Mouse (Mus musculus) G1E (cell line): ENCODE measurements at regions not wholly inside any gene's neighbourhood (a gene's known extent, or its start where the extent isn't known, plus 50 kb on each side); places are given as distances from the start of the nearest gene placed in this dataset.

Experiments
- ATAC-seq: 2 replicates; pipeline ENCODE4 v1.8.0; 2016; ENCODE audit warnings: mild to moderate bottlenecking; ENCODE audit not compliant: insufficient number of reproducible peaks, poor library complexity, low FRiP score, severe bottlenecking; ENCODE audit errors: extremely low read depth
- DNase-seq: peaks from one replicate; pipeline ENCODE4 v3.0.0; 2012; ENCODE audit warnings: low spot score
- H3K27me3 ChIP-seq: 2 replicates; pipeline ENCODE4 v1.6.1; 2012; ENCODE audit warnings: mild to moderate bottlenecking, low read length, inconsistent platforms; ENCODE audit not compliant: insufficient read depth
- H3K36me3 ChIP-seq: replicated peaks from 2 replicates; pipeline ENCODE3; 2012; ENCODE audit warnings: mild to moderate bottlenecking, inconsistent platforms
- H3K4me1 ChIP-seq: 2 replicates; pipeline ENCODE4 v1.6.1; 2012; ENCODE audit warnings: low read depth, low read length, inconsistent platforms, mixed read lengths; ENCODE audit not compliant: insufficient read depth
- H3K4me3 ChIP-seq: 2 replicates; pipeline ENCODE4 v1.5.1; 2012; ENCODE audit warnings: low read depth, mild to moderate bottlenecking, inconsistent platforms, low read length, moderate library complexity, mixed read lengths
- H3K9me3 ChIP-seq: replicated peaks from 2 replicates; pipeline ENCODE4 v1.6.1; 2012; ENCODE audit warnings: inconsistent platforms
- CTCF ChIP-seq: IDR thresholded peaks from 2 replicates; pipeline ENCODE4 v1.5.1; 2012; ENCODE audit warnings: low read depth, low read length, inconsistent platforms, mixed read lengths
- GATA1 ChIP-seq: IDR thresholded peaks from 2 replicates; pipeline ENCODE4 v1.6.1; 2012; ENCODE audit warnings: borderline replicate concordance, low read length, inconsistent platforms, mixed read lengths
- GATA2 ChIP-seq: IDR thresholded peaks from 2 replicates; pipeline ENCODE4 v1.6.1; 2012; ENCODE audit warnings: low read depth, low read length, inconsistent platforms, borderline replicate concordance
- POLR2AphosphoS5 ChIP-seq: IDR thresholded peaks from 2 replicates; pipeline ENCODE4 v1.6.1; 2012; ENCODE audit warnings: low read depth, low read length, inconsistent platforms; ENCODE audit not compliant: insufficient replicate concordance
- TAL1 ChIP-seq: conservative IDR thresholded peaks from 2 replicates; pipeline ENCODE4 v1.6.1; 2012; ENCODE audit warnings: low read depth, low read length, inconsistent platforms, mixed read lengths

DNA sequence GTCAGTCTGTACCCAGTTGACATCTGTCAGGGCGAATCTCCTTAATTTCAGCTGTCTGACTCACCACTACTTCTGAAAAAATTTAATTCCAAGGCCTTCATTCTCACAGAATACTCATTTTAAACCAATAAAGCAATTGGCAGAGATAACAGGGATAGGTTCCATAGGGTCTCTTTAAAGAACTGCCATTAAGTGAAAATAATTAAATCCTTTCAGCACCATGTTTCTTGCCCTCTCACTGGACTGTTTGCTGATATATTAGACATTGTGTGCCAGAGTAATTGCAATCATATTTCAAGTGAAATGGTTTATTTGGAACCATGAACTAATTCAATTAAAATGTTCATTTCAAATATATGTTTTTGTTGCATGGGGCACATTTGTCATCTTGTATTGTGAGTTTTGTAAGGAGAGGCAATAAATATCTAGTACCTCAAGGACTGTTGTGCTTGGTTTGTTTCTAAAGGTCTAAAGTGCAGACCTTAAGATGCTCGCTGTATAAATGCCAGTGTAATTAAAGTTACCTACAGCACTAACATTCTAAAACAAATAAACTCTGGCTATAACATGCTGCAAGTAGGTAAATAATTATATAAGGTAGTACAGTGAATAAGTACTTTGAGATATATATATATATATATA is 688.4 kb downstream of the Slitrk1 start:
- Histone ChIP-seq H3K36me3 (no peaks in the 10 kb centered on the region), H3K4me1 (no peaks in the 10 kb centered on the region), H3K27me3 (no peaks in the 10 kb centered on the region), H3K4me3 (no peak overlapping the region), H3K9me3 (0 out of 2 replicates have a peak, but pooled peaks cover 2% of the 10 kb centered on the region)
- no peak for DNase-seq
- no peak for ATAC-seq
- no peak for TF ChIP-seq GATA2
- TF ChIP-seq TAL1: no peak
- TF ChIP-seq POLR2AphosphoS5: no peak
- no peak for TF ChIP-seq GATA1
- TF ChIP-seq CTCF: no peak

DNA sequence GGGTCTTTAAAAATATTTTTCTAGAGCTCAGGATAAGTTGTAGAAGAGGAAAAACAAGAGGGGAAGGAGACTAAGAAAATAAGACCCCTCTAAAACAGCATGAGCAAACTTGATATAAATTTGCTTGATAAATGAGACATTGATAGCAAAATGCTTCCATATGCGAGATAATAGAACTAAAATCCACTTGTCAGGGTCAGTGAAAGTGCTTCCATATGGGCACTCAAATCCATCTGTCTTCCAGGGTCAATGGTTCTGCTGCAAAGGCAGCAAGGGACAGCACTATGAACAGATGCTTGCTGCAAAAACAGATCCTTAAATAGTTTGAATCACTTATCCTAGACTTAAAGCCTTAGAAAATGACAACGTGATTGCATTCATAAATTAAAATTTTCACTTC is 704.7 kb downstream of the Slitrk1 start:
- ATAC-seq: no peak
- Histone ChIP-seq H3K27me3 (no peaks in the 10 kb centered on the region), H3K4me1 (no peaks in the 10 kb centered on the region), H3K4me3 (no peak overlapping the region), H3K36me3 (no peaks in the 10 kb centered on the region), H3K9me3 (peaks cover 13% of the 10 kb centered on the region)
- TF ChIP-seq GATA1 (no peak), TAL1 (no peak), CTCF (no peak), GATA2 (no peak), POLR2AphosphoS5 (no peak)
- no peak for DNase-seq

DNA sequence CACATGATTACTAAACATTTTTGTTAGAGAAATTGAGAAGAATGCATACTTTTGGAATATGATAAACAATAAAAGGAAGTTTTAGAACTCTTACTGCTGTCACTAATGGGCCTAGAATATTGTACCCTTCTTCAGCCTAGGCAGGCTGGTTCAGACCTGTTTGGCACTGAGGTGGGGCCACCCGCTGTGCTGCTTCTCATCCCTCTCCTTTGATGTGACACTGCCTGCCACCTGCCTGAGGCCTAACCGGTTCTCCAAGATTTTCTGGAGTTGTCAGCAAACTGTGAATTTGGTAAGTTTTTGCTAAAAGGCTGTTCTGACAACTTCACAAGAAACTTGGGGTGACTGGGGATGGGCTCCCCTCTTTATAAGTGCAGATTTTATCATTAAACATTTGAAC is 714.8 kb downstream of the Slitrk1 start:
- no peaks in the 10 kb centered on the region for H3K36me3 ChIP-seq
- no peak for TF ChIP-seq GATA1
- no peak for TF ChIP-seq GATA2
- no peak for TF ChIP-seq TAL1
- no peak for TF ChIP-seq POLR2AphosphoS5
- TF ChIP-seq CTCF: no peak

DNA sequence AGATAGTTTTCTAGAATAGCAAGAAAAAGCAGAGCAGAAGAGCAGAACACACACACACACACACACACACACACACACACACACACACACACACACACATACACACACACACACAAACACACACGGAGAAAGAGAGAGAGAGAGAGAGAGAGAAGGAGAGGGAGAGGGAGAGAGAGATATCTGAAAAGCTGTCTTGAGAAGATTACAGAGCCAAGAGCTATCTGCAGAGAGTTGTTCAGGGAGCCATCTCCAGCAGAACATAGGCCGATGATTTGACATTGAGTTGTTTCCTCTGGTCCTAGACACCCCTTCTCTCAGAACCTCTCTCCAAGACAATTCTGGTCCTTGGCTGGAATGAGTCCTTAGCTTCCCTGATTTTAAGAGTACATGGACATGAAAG is 733.0 kb downstream of the Slitrk1 start:
- no peaks in the 10 kb centered on the region for H3K36me3 ChIP-seq
- no peak for DNase-seq
- no peak overlapping the region for H3K4me3 ChIP-seq
- ATAC-seq: no peak
- peaks cover under 1% of the 10 kb centered on the region; the same call in 1 of the 2 replicates for H3K9me3 ChIP-seq
- TF ChIP-seq CTCF (no peak), GATA2 (no peak), GATA1 (no peak), TAL1 (no peak), POLR2AphosphoS5 (no peak)
- no peaks in the 10 kb centered on the region for H3K4me1 ChIP-seq
- no peaks in the 10 kb centered on the region for H3K27me3 ChIP-seq

More for the DNA sequence above, 714.8 kb downstream of the Slitrk1 start:
- Histone ChIP-seq H3K4me3 (no peak overlapping the region), H3K9me3 (peaks cover 3% of the 10 kb centered on the region; the same call in 1 of the 2 replicates), H3K27me3 (no peaks in the 10 kb centered on the region), H3K4me1 (no peaks in the 10 kb centered on the region)
- no peak for DNase-seq
- no peak for ATAC-seq

DNA sequence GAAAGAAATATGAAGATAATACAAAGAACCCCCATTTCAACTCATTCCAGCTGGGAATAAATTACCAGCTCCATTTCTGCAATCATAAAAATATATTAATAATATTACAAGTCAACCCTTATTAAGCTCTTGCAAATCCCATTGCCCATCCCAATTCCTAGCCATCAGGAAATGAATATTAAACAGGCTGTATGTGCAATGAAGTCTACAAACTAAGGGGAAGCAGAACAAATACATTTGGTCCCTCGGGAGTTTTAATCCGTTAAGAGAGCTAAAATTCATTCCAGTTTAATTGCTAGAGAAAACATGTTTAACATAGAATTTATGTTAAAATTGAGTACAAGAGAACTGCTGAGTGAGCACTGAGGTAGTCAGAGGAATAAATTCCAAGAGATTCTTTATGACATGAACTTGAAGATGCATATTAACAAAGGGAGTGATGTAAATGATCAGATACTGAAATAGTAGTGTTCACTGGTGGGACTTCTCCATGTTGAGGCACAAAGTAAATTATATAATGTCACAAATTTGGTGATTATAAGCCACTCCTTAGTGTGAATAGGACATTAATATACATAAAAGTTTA is 738.6 kb downstream of the Slitrk1 start:
- TF ChIP-seq GATA2 (no peak), GATA1 (no peak), CTCF (no peak), POLR2AphosphoS5 (no peak), TAL1 (no peak)
- H3K36me3 ChIP-seq: no peaks in the 10 kb centered on the region
- DNase-seq (no peak), ATAC-seq (no peak)
- H3K4me3 ChIP-seq: no peak overlapping the region
- H3K4me1 ChIP-seq: no peaks in the 10 kb centered on the region
- H3K27me3 ChIP-seq: no peaks in the 10 kb centered on the region
- H3K9me3 ChIP-seq: peaks cover 2% of the 10 kb centered on the region; the same call in 1 of the 2 replicates

DNA sequence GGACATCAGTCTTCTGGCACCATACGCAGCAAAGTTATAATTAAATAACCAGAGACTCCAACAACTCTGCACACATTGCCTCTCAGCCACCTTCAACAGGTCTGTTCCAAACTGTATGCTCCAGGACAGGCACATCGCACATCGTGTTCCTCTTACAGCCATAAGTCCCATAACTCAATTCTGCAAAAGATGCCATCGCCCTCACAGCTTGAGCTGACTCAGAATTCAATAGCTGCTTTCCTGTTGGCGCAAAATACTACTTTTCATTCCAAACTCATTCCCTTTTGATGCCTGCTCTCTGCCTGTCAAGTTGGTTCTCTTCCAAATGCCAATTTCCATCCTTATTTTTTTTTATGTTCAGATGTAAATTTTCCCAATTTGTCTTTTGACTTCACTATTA is 761.0 kb downstream of the Slitrk1 start:
- DNase-seq (no peak), ATAC-seq (no peak; the same call in 1 of the 2 replicates)
- no peaks in the 10 kb centered on the region for H3K4me1 ChIP-seq
- H3K4me3 ChIP-seq: no peak overlapping the region
- no peak for TF ChIP-seq GATA1
- no peak for TF ChIP-seq POLR2AphosphoS5
- no peak for TF ChIP-seq TAL1
- TF ChIP-seq CTCF: no peak
- no peak for TF ChIP-seq GATA2
- peaks cover 5% of the 10 kb centered on the region; the same call in 1 of the 2 replicates for H3K9me3 ChIP-seq
- no peaks in the 10 kb centered on the region for H3K36me3 ChIP-seq
- no peaks in the 10 kb centered on the region for H3K27me3 ChIP-seq
